Mouse (Mus musculus): Measurements from ENCODE around the gene Nosip. TPM values are rescaled to one million over a fixed set of nuclear protein-coding genes. Genes with fewer than 3 reads are reported as not detected.
A peak's percentile ranks its signal among the peaks of the same experiment; 100 is the strongest.

The Nosip gene
- 31.6 and 38.7 TPM in 2 replicates for polyA plus RNA-seq (2016; fragmentation: Nextera tagmentation; extraction: Ambion mirVana)

GRCm38 (mm10) chr7:45062239-45062835 is at the start of gene Nosip, which contains the start of gene Prrg2:
TSS of gene Nosip (plus strand) at chr7:45062429.
TSS of gene Prrg2 (minus strand) at chr7:45062677.
- H3K27me3 ChIP-seq (replicated peaks): no peaks in the 10 kb centered on the region
- peak within 1 kb of the TSS; percentile 80 for H3K4me2 ChIP-seq
- H3K27ac ChIP-seq: peak within 1 kb of the TSS; percentile 84
- ATAC-seq: peak; percentile 89
- H3K9ac ChIP-seq: peak within 1 kb of the TSS; percentile 75
- WGBS (ENCODE audit: insufficient replicate concordance): under 1% methylated on average over 31 of the region's 31 CpGs
- no peaks in the 10 kb centered on the region for H3K9me3 ChIP-seq (replicated peaks)
- H3K4me3 ChIP-seq: peak within 1 kb of the TSS; percentile 69
- peaks cover 48% of the 10 kb centered on the region for H3K4me1 ChIP-seq
- no peaks in the 10 kb centered on the region for H3K36me3 ChIP-seq

GRCm38 (mm10) chr7:45012824-45013223 is 49.4 kb upstream of the Nosip start:
- peak overlapping the region; percentile 60 for H3K27ac ChIP-seq
- H3K27me3 ChIP-seq (replicated peaks): 0 out of 2 replicates have a peak, but pooled peaks cover under 1% of the 10 kb centered on the region
- H3K36me3 ChIP-seq: peaks cover 61% of the 10 kb centered on the region
- no peak overlapping the region for H3K4me3 ChIP-seq
- 49% methylated on average over 4 of the region's 4 CpGs for WGBS (ENCODE audit: insufficient replicate concordance)
- H3K4me1 ChIP-seq: peaks cover 37% of the 10 kb centered on the region
- peak overlapping the region; percentile 31 for H3K4me2 ChIP-seq
- peak overlapping the region; percentile 49; the same call in 1 of the 2 replicates for H3K9ac ChIP-seq
- H3K9me3 ChIP-seq (replicated peaks): peaks cover under 1% of the 10 kb centered on the region; the same call in 1 of the 2 replicates
- no peak for ATAC-seq

GRCm38 (mm10) chr7:45013366-45014095 is 48.7 kb upstream of the Nosip start:
- peak overlapping the region; percentile 60 for H3K27ac ChIP-seq

GRCm38 (mm10) chr7:45014096-45014451 is 48.2 kb upstream of the Nosip start:
- peaks cover 50% of the 10 kb centered on the region for H3K4me1 ChIP-seq
- no peak for ATAC-seq
- peaks cover 49% of the 10 kb centered on the region for H3K36me3 ChIP-seq
- H3K4me2 ChIP-seq: peak overlapping the region; percentile 98; the same call in 1 of the 2 replicates
- WGBS (ENCODE audit: insufficient replicate concordance): 95% methylated on average over 3 of the region's 3 CpGs
- H3K9ac ChIP-seq: no peak overlapping the region
- H3K9me3 ChIP-seq (replicated peaks): no peaks in the 10 kb centered on the region
- H3K27me3 ChIP-seq (replicated peaks): peaks cover 13% of the 10 kb centered on the region
- H3K27ac ChIP-seq: peak overlapping the region; percentile 92; the same call in 1 of the 2 replicates
- H3K4me3 ChIP-seq: no peak overlapping the region

More at GRCm38 (mm10) chr7:45013366-45014095, 48.7 kb upstream of the Nosip start:
- peaks cover 54% of the 10 kb centered on the region for H3K36me3 ChIP-seq
- H3K4me2 ChIP-seq: peak overlapping the region; percentile 31
- H3K9me3 ChIP-seq (replicated peaks): no peaks in the 10 kb centered on the region
- H3K9ac ChIP-seq: peak overlapping the region; percentile 49
- H3K4me1 ChIP-seq: peaks cover 44% of the 10 kb centered on the region
- H3K4me3 ChIP-seq: no peak overlapping the region
- ATAC-seq: no peak
- peaks cover 7% of the 10 kb centered on the region for H3K27me3 ChIP-seq (replicated peaks)
- 89% methylated on average over 16 of the region's 16 CpGs for WGBS (ENCODE audit: insufficient replicate concordance)

- under 1% methylated on average over 20 of the region's 20 CpGs for WGBS (ENCODE audit: insufficient replicate concordance)
- H3K27me3 ChIP-seq (replicated peaks): peaks cover 26% of the 10 kb centered on the region
- H3K9me3 ChIP-seq (replicated peaks): no peaks in the 10 kb centered on the region
- H3K4me2 ChIP-seq: peak overlapping the region; percentile 98
- ATAC-seq: no peak
- peak overlapping the region; percentile 92 for H3K27ac ChIP-seq
- H3K9ac ChIP-seq: peak overlapping the region; percentile 96
- peak overlapping the region; percentile 93 for H3K4me3 ChIP-seq
- peaks cover 53% of the 10 kb centered on the region for H3K4me1 ChIP-seq
- H3K36me3 ChIP-seq: peaks cover 35% of the 10 kb centered on the region
Measured at GRCm38 (mm10) chr7:45015344-45015956, 46.8 kb upstream of the Nosip start.

GRCm38 (mm10) chr7:45015957-45016612 is 46.1 kb upstream of the Nosip start, which contains the start of gene Scaf1:
TSS of gene Scaf1 (minus strand) at chr7:45016363.
- peak within 1 kb of the TSS; percentile 96 for H3K9ac ChIP-seq
- H3K4me1 ChIP-seq: peaks cover 53% of the 10 kb centered on the region
- WGBS (ENCODE audit: insufficient replicate concordance): 1% methylated on average over 69 of the region's 69 CpGs
- no peaks in the 10 kb centered on the region for H3K9me3 ChIP-seq (replicated peaks)
- H3K36me3 ChIP-seq: peaks cover 29% of the 10 kb centered on the region
- peak within 1 kb of the TSS; percentile 92 for H3K27ac ChIP-seq
- peaks cover 33% of the 10 kb centered on the region for H3K27me3 ChIP-seq (replicated peaks)
- ATAC-seq: peak; percentile 82
- H3K4me2 ChIP-seq: peak within 1 kb of the TSS; percentile 98
- peak within 1 kb of the TSS; percentile 93 for H3K4me3 ChIP-seq

- peak overlapping the region; percentile 98 for H3K4me2 ChIP-seq
- peaks cover 22% of the 10 kb centered on the region for H3K36me3 ChIP-seq
- WGBS (ENCODE audit: insufficient replicate concordance): 2% methylated on average over 4 of the region's 4 CpGs
- H3K27me3 ChIP-seq (replicated peaks): peaks cover 36% of the 10 kb centered on the region
- peak overlapping the region; percentile 96 for H3K9ac ChIP-seq
- H3K9me3 ChIP-seq (replicated peaks): no peaks in the 10 kb centered on the region
- H3K4me1 ChIP-seq: peaks cover 53% of the 10 kb centered on the region
- no peak for ATAC-seq
- H3K4me3 ChIP-seq: peak overlapping the region; percentile 93
- H3K27ac ChIP-seq: peak overlapping the region; percentile 92
Measured at GRCm38 (mm10) chr7:45016761-45017160, 45.5 kb upstream of the Nosip start.

- H3K27ac ChIP-seq: peak within 1 kb of the TSS; percentile 92
- under 1% methylated on average over 36 of the region's 36 CpGs for WGBS (ENCODE audit: insufficient replicate concordance)
- peaks cover 36% of the 10 kb centered on the region for H3K27me3 ChIP-seq (replicated peaks)
- H3K4me1 ChIP-seq: peaks cover 52% of the 10 kb centered on the region
- H3K9ac ChIP-seq: peak within 1 kb of the TSS; percentile 96
- peaks cover 15% of the 10 kb centered on the region for H3K36me3 ChIP-seq
- peak within 1 kb of the TSS; percentile 93 for H3K4me3 ChIP-seq
- ATAC-seq: peak; percentile 88
- peak within 1 kb of the TSS; percentile 98 for H3K4me2 ChIP-seq
- no peaks in the 10 kb centered on the region for H3K9me3 ChIP-seq (replicated peaks)
Measured at GRCm38 (mm10) chr7:45017242-45018061, 44.8 kb upstream of the Nosip start, which contains the start of gene Rras. TSS of gene Rras (plus strand) at chr7:45017961.

- no peaks in the 10 kb centered on the region for H3K9me3 ChIP-seq (replicated peaks)
- no peaks in the 10 kb centered on the region; the same call in 1 of the 2 replicates for H3K36me3 ChIP-seq
- no peak overlapping the region for H3K9ac ChIP-seq
- 0 out of 2 replicates have a peak overlapping the region, but pooled peaks have one; percentile 13 for H3K27ac ChIP-seq
- ATAC-seq: no peak
- peak overlapping the region; percentile 98 for H3K4me2 ChIP-seq
- H3K4me1 ChIP-seq: peaks cover 35% of the 10 kb centered on the region
- H3K4me3 ChIP-seq: peak overlapping the region; percentile 93; the same call in 1 of the 2 replicates
- peaks cover 36% of the 10 kb centered on the region for H3K27me3 ChIP-seq (replicated peaks)
- WGBS (ENCODE audit: insufficient replicate concordance): 18% methylated on average over 8 of the region's 8 CpGs
Measured at GRCm38 (mm10) chr7:45019031-45019571, 43.1 kb upstream of the Nosip start.

- 58% methylated on average over 9 of the region's 9 CpGs for WGBS (ENCODE audit: insufficient replicate concordance)
Measured at GRCm38 (mm10) chr7:45020225-45020624, 42.0 kb upstream of the Nosip start.

More at GRCm38 (mm10) chr7:45020225-45020624, 42.0 kb upstream of the Nosip start:
- Histone ChIP-seq H3K4me3 (no peak overlapping the region), H3K9me3 (replicated peaks) (no peaks in the 10 kb centered on the region), H3K4me2 (no peak overlapping the region), H3K4me1 (peaks cover 24% of the 10 kb centered on the region), H3K9ac (no peak overlapping the region), H3K27me3 (replicated peaks) (peaks cover 36% of the 10 kb centered on the region), H3K36me3 (no peaks in the 10 kb centered on the region), H3K27ac (no peak overlapping the region)
- ATAC-seq: no peak

Data from liver, embryonic 12.5 days (tissue).